Mouse (Mus musculus): ENCODE results near the gene Bphl. TPM values are rescaled to one million over a fixed set of nuclear protein-coding genes. Genes with fewer than 3 reads are reported as not detected.

Gene Bphl
- total RNA-seq (2023), result 10.6 and 11.1 TPM in 2 replicates

GRCm38 (mm10) chr13:34037172-34038055, at the start of gene Bphl:
TSS of gene Bphl (plus strand) at chr13:34037597.

GRCm38 (mm10) chr13:34002058-34003006, 35.1 kb upstream of the Bphl start, which contains the start of the genes Ripk1 and Serpinb6a:
TSS of gene Ripk1 (plus strand) at chr13:34002363.
TSS of gene Serpinb6a (minus strand) at chr13:34002794.

DNA sequence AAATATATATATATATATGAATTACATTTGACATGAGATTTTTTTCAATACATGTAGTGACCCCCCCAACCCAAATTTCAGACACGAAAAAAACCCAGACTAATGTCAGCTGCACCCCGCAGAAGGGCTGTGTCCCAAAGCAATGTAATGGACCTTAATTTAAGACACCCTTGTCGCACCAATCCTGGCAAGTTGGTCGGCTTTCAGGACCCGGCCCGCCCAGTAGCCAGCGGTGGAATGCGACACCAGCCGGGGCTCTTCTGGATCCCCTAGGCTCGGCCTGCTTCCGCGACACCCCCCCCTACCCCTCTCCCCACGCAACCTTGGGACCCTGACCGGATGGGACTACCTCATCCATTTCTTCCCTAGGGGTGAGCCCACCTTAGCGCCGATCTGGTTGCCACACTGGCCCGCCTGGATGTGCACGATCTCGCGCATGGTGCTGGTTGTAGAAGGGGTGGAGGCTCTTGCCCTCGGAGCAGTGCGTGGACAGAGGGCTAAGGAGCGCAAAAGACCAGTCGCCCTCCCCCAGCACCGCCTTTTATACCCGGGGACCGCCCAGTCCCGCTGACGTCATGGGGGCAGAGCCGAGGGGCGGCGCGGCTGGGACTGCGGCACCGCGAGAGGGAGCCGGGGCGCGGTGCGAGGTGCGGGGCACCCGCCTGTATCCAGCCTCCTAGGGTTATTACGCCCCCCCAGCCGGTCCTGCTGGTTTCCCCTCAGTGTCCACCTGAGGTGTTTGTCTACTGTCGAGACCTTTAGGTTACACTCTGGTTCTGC, 40.3 kb downstream of the Bphl start, which contains the start of gene Tubb2a:
Gene Tubb2a, minus strand, starts transcription at position 516 of the 780 bp plus-strand sequence.

Other genes with a start within 250 kb of the Bphl start
- not detected in 2 replicates for gene Serpinb6e, start 194.2 kb upstream of the Bphl start, total RNA-seq (2023)
- not detected in 2 replicates for gene Serpinb6c, start 131.9 kb upstream of the Bphl start, total RNA-seq (2023)
- gene Nqo2, start 72.9 kb upstream of the Bphl start, total RNA-seq (2023), result 17.4 and 21.4 TPM in 2 replicates
- 85.3 and 113 TPM in 2 replicates for gene Ripk1, start 35.2 kb upstream of the Bphl start, total RNA-seq (2023)
- 16.6 and 18.1 TPM in 2 replicates for gene Serpinb6a, start 34.8 kb upstream of the Bphl start, total RNA-seq (2023)
- 16.4 and 20.3 TPM in 2 replicates for gene Tubb2a, start 40.4 kb downstream of the Bphl start, total RNA-seq (2023)
- 0.32 and 0.98 TPM in 2 replicates for gene Tubb2b, start 92.9 kb downstream of the Bphl start, total RNA-seq (2023)
- 7.8 and 12.9 TPM in 2 replicates for gene Psmg4, start 125.4 kb downstream of the Bphl start, total RNA-seq (2023)

Measured in neutrophil, adult 65 days (primary cell).